Mouse (Mus musculus) MEL (cell line): ENCODE measurements at regions not wholly inside any gene's neighbourhood (a gene's known extent, or its start where the extent isn't known, plus 50 kb on each side); places are given as distances from the start of the nearest gene placed in this dataset.

Experiments used
- DNase-seq: peaks from one replicate; pipeline ENCODE4 v3.0.0; 2011; ENCODE audit warnings: low read depth, low spot score
- H3K27ac ChIP-seq: 2 replicates; pipeline ENCODE4 v1.5.1; 2012; ENCODE audit warnings: low read depth, mild to moderate bottlenecking, control low read depth, low read length, moderate library complexity; ENCODE audit not compliant: control insufficient read depth
- H3K27me3 ChIP-seq, 2 experiments: fragments of 150-350 bp in 1 of 2; sonication (generic) in 1 of 2; 2 replicates each; pipeline ENCODE4 v1.6.1; 2012; ENCODE audit warnings: low read length in 2 of 2, mild to moderate bottlenecking in 2 of 2, improper control_type of control experiment in 1 of 2, moderate library complexity in 1 of 2; ENCODE audit not compliant: insufficient read depth in 2 of 2, control insufficient read depth in 1 of 2
- H3K36me3 ChIP-seq, 2 experiments: 2 replicates each; pipeline ENCODE4 v1.6.1; 2012 to 2014; ENCODE audit warnings: low read length in 2 of 2, improper control_type of control experiment in 1 of 2, inconsistent platforms in 1 of 2, mild to moderate bottlenecking in 1 of 2; ENCODE audit not compliant: insufficient read depth in 2 of 2, control insufficient read depth in 1 of 2
- H3K4me1 ChIP-seq, 2 experiments: fragments of 150-350 bp in 1 of 2; sonication (generic) in 1 of 2; 2 replicates each; pipeline ENCODE4 v1.6.1; 2012; ENCODE audit warnings: low read length in 2 of 2, improper control_type of control experiment in 1 of 2, mild to moderate bottlenecking in 1 of 2; ENCODE audit not compliant: insufficient read depth in 2 of 2, control insufficient read depth in 1 of 2
- H3K4me3 ChIP-seq, 2 experiments: fragments of 150-350 bp in 1 of 2; sonication (generic) in 1 of 2; 2 replicates each; pipeline ENCODE4 v1.5.1; 2012; ENCODE audit warnings: low read depth in 2 of 2, low read length in 2 of 2, mild to moderate bottlenecking in 2 of 2, moderate library complexity in 2 of 2, control low read depth in 1 of 2, improper control_type of control experiment in 1 of 2; ENCODE audit not compliant: control insufficient read depth in 1 of 2, insufficient read depth in 1 of 2
- H3K79me2 ChIP-seq: 2 replicates; pipeline ENCODE4 v1.6.1; 2012; ENCODE audit warnings: mild to moderate bottlenecking, low read length, moderate library complexity; ENCODE audit not compliant: control insufficient read depth, poor library complexity, insufficient read depth
- H3K9ac ChIP-seq: 2 replicates; pipeline ENCODE4 v1.6.1; 2012; ENCODE audit warnings: low read depth, mild to moderate bottlenecking, control low read depth, low read length, moderate library complexity; ENCODE audit not compliant: control insufficient read depth, poor library complexity, severe bottlenecking
- H3K9me3 ChIP-seq: fragments of 150-350 bp; sonication (generic); replicated peaks from 2 replicates; pipeline ENCODE4 v1.6.1; 2012; ENCODE audit warnings: mild to moderate bottlenecking, low read length, improper control_type of control experiment, moderate library complexity; ENCODE audit not compliant: insufficient read depth
- BHLHE40 ChIP-seq: IDR thresholded peaks from 2 replicates; pipeline ENCODE4 v1.6.1; 2012; ENCODE audit warnings: low read depth, mild to moderate bottlenecking, inconsistent platforms, low read length, improper control_type of control experiment, borderline replicate concordance
- EP300 ChIP-seq, 2 experiments: IDR thresholded peaks; 2 replicates each; pipeline ENCODE4 v1.6.1; 2011; ENCODE audit warnings: improper control_type of control experiment in 2 of 2, low read length in 2 of 2, low read depth in 1 of 2, mild to moderate bottlenecking in 1 of 2
- ETS1 ChIP-seq: IDR thresholded peaks from 2 replicates; pipeline ENCODE4 v1.6.1; 2012; ENCODE audit warnings: low read depth, mild to moderate bottlenecking, inconsistent platforms, low read length, improper control_type of control experiment, moderate library complexity
- GABPA ChIP-seq: IDR thresholded peaks from 2 replicates; pipeline ENCODE4 v1.6.1; 2012; ENCODE audit warnings: low read depth, mild to moderate bottlenecking, inconsistent platforms, low read length, improper control_type of control experiment, moderate library complexity
- GATA1 ChIP-seq: IDR thresholded peaks from 2 replicates; pipeline ENCODE4 v1.6.1; 2011; ENCODE audit warnings: low read depth, low read length, improper control_type of control experiment
- MEF2A ChIP-seq: IDR thresholded peaks from 2 replicates; pipeline ENCODE4 v1.6.1; 2014; ENCODE audit warnings: low read depth, mild to moderate bottlenecking, inconsistent platforms, low read length, improper control_type of control experiment; ENCODE audit not compliant: poor library complexity, insufficient replicate concordance, severe bottlenecking; ENCODE audit errors: extremely low read depth
- MYC ChIP-seq: IDR thresholded peaks from 2 replicates; pipeline ENCODE4 v1.6.1; 2011; ENCODE audit warnings: low read depth, mild to moderate bottlenecking, low read length, improper control_type of control experiment, moderate library complexity
- RAD21 ChIP-seq: IDR thresholded peaks from 2 replicates; pipeline ENCODE4 v1.6.1; 2011; ENCODE audit warnings: mild to moderate bottlenecking, low read depth, low read length, improper control_type of control experiment
- RCOR1 ChIP-seq: IDR thresholded peaks from 2 replicates; pipeline ENCODE4 v1.6.1; 2012; ENCODE audit warnings: low read depth, mild to moderate bottlenecking, inconsistent platforms, low read length, improper control_type of control experiment
- SIN3A ChIP-seq: IDR thresholded peaks from 2 replicates; pipeline ENCODE4 v1.6.1; 2012; ENCODE audit warnings: low read length, improper control_type of control experiment, inconsistent platforms
- TBP ChIP-seq: IDR thresholded peaks from 2 replicates; pipeline ENCODE4 v1.8.0; 2011; ENCODE audit warnings: low read depth, low read length, improper control_type of control experiment
- TCF12 ChIP-seq: IDR thresholded peaks from 2 replicates; pipeline ENCODE4 v1.6.1; 2014; ENCODE audit warnings: low read depth, mild to moderate bottlenecking, inconsistent platforms, low read length, improper control_type of control experiment, moderate library complexity
- USF1 ChIP-seq: IDR thresholded peaks from 2 replicates; pipeline ENCODE4 v1.6.1; 2014; ENCODE audit warnings: low read depth, mild to moderate bottlenecking, inconsistent platforms, low read length, improper control_type of control experiment, moderate library complexity
- USF2 ChIP-seq, 2 experiments: IDR thresholded peaks; 2 replicates each; pipeline ENCODE4 v1.6.1; 2011 to 2012; ENCODE audit warnings: improper control_type of control experiment in 2 of 2, low read length in 2 of 2, borderline replicate concordance in 1 of 2, inconsistent platforms in 1 of 2, low read depth in 1 of 2, mild to moderate bottlenecking in 1 of 2; ENCODE audit not compliant: insufficient read depth in 1 of 2

GRCm38 (mm10) chr5:17262126-17262525, 110.9 kb upstream of the Speer4f2 start:
- H3K9ac ChIP-seq, result no peak overlapping the region
- H3K4me3 ChIP-seq, result no peak overlapping the region
- no peaks in the 10 kb centered on the region for H3K27me3 ChIP-seq
- no peak for TF ChIP-seq MYC
- TF ChIP-seq GABPA, result no peak
- TF ChIP-seq RAD21, result no peak
- no peak for TF ChIP-seq USF1
- TF ChIP-seq MEF2A, result no peak
- no peaks in the 10 kb centered on the region for H3K36me3 ChIP-seq
- H3K79me2 ChIP-seq, result no peaks in the 10 kb centered on the region
- no peak for DNase-seq
- no peak overlapping the region for H3K27ac ChIP-seq
- no peaks in the 10 kb centered on the region for H3K9me3 ChIP-seq
- H3K4me1 ChIP-seq, result no peaks in the 10 kb centered on the region

GRCm38 (mm10) chr5:17271153-17271552, 101.8 kb upstream of the Speer4f2 start:
- peak; percentile 65 for DNase-seq
- H3K9me3 ChIP-seq, result no peaks in the 10 kb centered on the region
- TF ChIP-seq GATA1 (peak; percentile 44), TBP (no peak), GABPA (no peak), EP300 (IDR thresholded peaks at IDR 0.05; ENCODE audit: low read depth in 1 of 2, low read length in 2 of 2) (peak; percentile 60 to 73; a peak in 3 of 4 replicates), BHLHE40 (peak; percentile 61; the same call in 1 of the 2 replicates), USF2 (IDR thresholded peaks at IDR 0.05; ENCODE audit: borderline replicate concordance in 1 of 2, insufficient read depth in 1 of 2, low read depth in 1 of 2, low read length in 2 of 2) (0 out of 4 replicates have a peak, but pooled peaks of 1 of the 2 experiments have one; percentile 58), ETS1 (peak; percentile 88), MYC (no peak), SIN3A (peak; percentile 45; the same call in 1 of the 2 replicates), RCOR1 (peak; percentile 72), USF1 (peak; percentile 91), TCF12 (peak; percentile 73)
- no peak overlapping the region; the same call in 1 of the 2 replicates for H3K27ac ChIP-seq
- peaks cover 0 to 8% of the 10 kb centered on the region in 2 experiments; a peak in 3 of 4 replicates for H3K4me1 ChIP-seq
- H3K4me3 ChIP-seq, result no peak overlapping the region
- no peaks in the 10 kb centered on the region for H3K79me2 ChIP-seq
- H3K9ac ChIP-seq, result no peak overlapping the region
- peaks cover 0 to 5% of the 10 kb centered on the region in 2 experiments; a peak in 1 of 4 replicates for H3K36me3 ChIP-seq
- no peaks in the 10 kb centered on the region for H3K27me3 ChIP-seq
